Mouse (Mus musculus): Measurements from ENCODE around the gene Gm20806. TPM values are rescaled to one million over a fixed set of nuclear protein-coding genes. Genes with fewer than 3 reads are reported as not detected.
"Not testable (repeated sequence)": the region's sequence is repeated elsewhere in the genome, so short reads cannot be mapped to it uniquely, and the experiment has no call there.

The Gm20806 gene
- polyA plus RNA-seq (2012; rRNA removed) = not detected in 2 replicates

GRCm38 (mm10) chrY:78837956-78838355 lies at the start of gene Gm20806:
TSS of gene Gm20806 (minus strand) at chrY:78838056.
- not testable (repeated sequence) for H3K27me3 ChIP-seq (ENCODE audit: control insufficient read depth, insufficient read depth, low read length); H3K4me1 ChIP-seq (ENCODE audit: control insufficient read depth, insufficient read depth, insufficient read length); H3K4me3 ChIP-seq (ENCODE audit: extremely low read depth, insufficient read depth, insufficient read length); DNase-seq (ENCODE audit: low read depth in 1 of 2, low spot score in 2 of 2); H3K36me3 ChIP-seq (ENCODE audit: control insufficient read depth, insufficient read depth, low read length); H3K27ac ChIP-seq (ENCODE audit: insufficient read depth, low read length)
- WGBS = no CpG with 5 or more reads among the region's 4 CpGs

Data from spleen, adult 2 months (tissue).